Mouse (Mus musculus): ENCODE measurements around the gene Hoxa9. TPM values are rescaled to one million over a fixed set of nuclear protein-coding genes. Genes with fewer than 3 reads are reported as not detected.

Hoxa9 gene
- polyA plus RNA-seq, 1 experiment from 2014 or later: 0.17 TPM

GRCm38 (mm10) chr6:52240389-52241000, 9.6 kb upstream of the Hoxa9 start, which contains the start of gene Hoxa10:
Gene Hoxa10, minus strand, starts transcription at chr6:52240854.
- ATAC-seq (ENCODE audit: extremely low read depth, insufficient number of reproducible peaks, low FRiP score, low TSS enrichment): no peak
- 2% methylated on average over 35 of the region's 35 CpGs for WGBS

GRCm38 (mm10) chr6:52239625-52240388, 8.9 kb upstream of the Hoxa9 start:
- Histone ChIP-seq H3K4me1 (peaks cover 8% of the 10 kb centered on the region; the same call in 1 of the 2 replicates), H3K4me2 (peak overlapping the region; percentile 57), H3K36me3 (no peaks in the 10 kb centered on the region), H3K9me3 (no peaks in the 10 kb centered on the region), H3K9ac (no peak overlapping the region), H3K27ac (replicated peaks) (no peak overlapping the region), H3K4me3 (peak overlapping the region; percentile 36), H3K27me3 (replicated peaks) (peaks cover 99% of the 10 kb centered on the region)
- no peak for ATAC-seq (ENCODE audit: extremely low read depth, insufficient number of reproducible peaks, low FRiP score, low TSS enrichment)
- WGBS: 2% methylated on average over 30 of the region's 30 CpGs

More at GRCm38 (mm10) chr6:52240389-52241000, 9.6 kb upstream of the Hoxa9 start, which contains the start of gene Hoxa10:
- no peak within 1 kb of the TSS for H3K9ac ChIP-seq
- H3K27me3 ChIP-seq (replicated peaks): peaks cover 99% of the 10 kb centered on the region
- peak within 1 kb of the TSS; percentile 57 for H3K4me2 ChIP-seq
- H3K36me3 ChIP-seq: no peaks in the 10 kb centered on the region
- H3K4me1 ChIP-seq: peaks cover 13% of the 10 kb centered on the region; the same call in 1 of the 2 replicates
- no peak within 1 kb of the TSS for H3K27ac ChIP-seq (replicated peaks)
- no peaks in the 10 kb centered on the region for H3K9me3 ChIP-seq
- peak within 1 kb of the TSS; percentile 36 for H3K4me3 ChIP-seq

GRCm38 (mm10) chr6:52238976-52239375, 8.1 kb upstream of the Hoxa9 start:
- WGBS: 4% methylated on average over 7 of the region's 7 CpGs
- Histone ChIP-seq H3K36me3 (no peaks in the 10 kb centered on the region), H3K4me1 (peaks cover 10% of the 10 kb centered on the region; the same call in 1 of the 2 replicates), H3K27ac (replicated peaks) (no peak overlapping the region), H3K9me3 (no peaks in the 10 kb centered on the region), H3K4me2 (no peak overlapping the region), H3K4me3 (no peak overlapping the region), H3K27me3 (replicated peaks) (peaks cover 99% of the 10 kb centered on the region), H3K9ac (no peak overlapping the region)
- no peak for ATAC-seq (ENCODE audit: extremely low read depth, insufficient number of reproducible peaks, low FRiP score, low TSS enrichment)

- no peak overlapping the region for H3K4me3 ChIP-seq
- H3K4me1 ChIP-seq: peaks cover 13% of the 10 kb centered on the region; the same call in 1 of the 2 replicates
- no peak overlapping the region for H3K4me2 ChIP-seq
- no peak overlapping the region for H3K27ac ChIP-seq (replicated peaks)
- peaks cover 99% of the 10 kb centered on the region for H3K27me3 ChIP-seq (replicated peaks)
- H3K9me3 ChIP-seq: no peaks in the 10 kb centered on the region
- no peak overlapping the region for H3K9ac ChIP-seq
- ATAC-seq (ENCODE audit: extremely low read depth, insufficient number of reproducible peaks, low FRiP score, low TSS enrichment): no peak
- WGBS: 4% methylated on average over 7 of the region's 7 CpGs
- H3K36me3 ChIP-seq: no peaks in the 10 kb centered on the region
Measured at GRCm38 (mm10) chr6:52238155-52238545, 7.3 kb upstream of the Hoxa9 start.

DNA sequence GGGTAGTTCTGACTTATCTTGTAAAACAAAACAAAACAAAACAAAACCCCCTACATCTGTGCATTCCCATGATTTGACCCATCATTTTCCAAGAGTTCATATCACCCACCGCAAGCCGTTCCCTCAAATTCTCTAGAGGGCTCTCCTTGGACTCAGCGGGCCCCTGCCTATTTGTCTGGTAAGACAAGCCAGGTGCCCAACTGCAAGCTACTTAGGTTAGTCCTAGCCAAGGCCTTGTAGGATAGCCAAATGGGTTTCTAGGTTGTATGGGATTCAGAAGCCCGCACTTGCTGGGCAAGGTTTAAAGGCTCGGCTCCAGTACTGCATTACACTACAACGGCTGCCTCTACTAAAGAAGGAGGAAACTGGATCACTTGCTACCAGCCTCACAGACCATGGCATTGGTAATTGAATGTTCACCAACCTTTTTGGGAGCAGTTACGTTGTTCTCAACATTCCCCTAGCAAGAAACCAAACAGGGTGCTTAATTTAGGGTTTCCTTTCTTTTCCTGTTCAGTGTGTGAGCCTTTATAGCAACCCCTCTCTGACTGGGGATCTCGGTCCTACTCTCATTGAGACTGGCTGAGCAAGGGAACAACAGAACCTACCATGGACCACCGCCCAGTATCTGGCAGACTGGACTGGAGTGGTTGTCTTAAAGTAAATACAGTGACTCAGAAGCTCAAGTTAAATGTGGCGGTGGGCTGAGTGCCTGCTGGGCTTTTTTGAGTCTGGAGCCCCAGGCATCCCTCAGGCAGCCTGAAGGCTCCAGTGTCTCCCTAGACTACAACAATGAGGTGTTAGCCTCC, 6.7 kb upstream of the Hoxa9 start:
- Histone ChIP-seq H3K4me3 (no peak overlapping the region), H3K9ac (no peak overlapping the region), H3K36me3 (no peaks in the 10 kb centered on the region), H3K27me3 (replicated peaks) (peaks cover 99% of the 10 kb centered on the region), H3K4me1 (peaks cover 13% of the 10 kb centered on the region; the same call in 1 of the 2 replicates), H3K4me2 (no peak overlapping the region), H3K9me3 (no peaks in the 10 kb centered on the region), H3K27ac (replicated peaks) (no peak overlapping the region)
- no peak for ATAC-seq (ENCODE audit: extremely low read depth, insufficient number of reproducible peaks, low FRiP score, low TSS enrichment)
- WGBS: 9% methylated on average over 10 of the region's 10 CpGs

GRCm38 (mm10) chr6:52236806-52237205, 5.9 kb upstream of the Hoxa9 start:
- Histone ChIP-seq H3K4me2 (no peak overlapping the region), H3K9ac (no peak overlapping the region), H3K4me3 (no peak overlapping the region), H3K36me3 (no peaks in the 10 kb centered on the region), H3K27me3 (replicated peaks) (peaks cover 99% of the 10 kb centered on the region), H3K9me3 (no peaks in the 10 kb centered on the region), H3K4me1 (peaks cover 13% of the 10 kb centered on the region; the same call in 1 of the 2 replicates), H3K27ac (replicated peaks) (no peak overlapping the region)
- 10% methylated on average over 3 of the region's 3 CpGs for WGBS
- ATAC-seq (ENCODE audit: extremely low read depth, insufficient number of reproducible peaks, low FRiP score, low TSS enrichment): no peak

- WGBS: 26% methylated on average over 6 of the region's 6 CpGs
Measured at GRCm38 (mm10) chr6:52235866-52236265, 5.0 kb upstream of the Hoxa9 start.

DNA sequence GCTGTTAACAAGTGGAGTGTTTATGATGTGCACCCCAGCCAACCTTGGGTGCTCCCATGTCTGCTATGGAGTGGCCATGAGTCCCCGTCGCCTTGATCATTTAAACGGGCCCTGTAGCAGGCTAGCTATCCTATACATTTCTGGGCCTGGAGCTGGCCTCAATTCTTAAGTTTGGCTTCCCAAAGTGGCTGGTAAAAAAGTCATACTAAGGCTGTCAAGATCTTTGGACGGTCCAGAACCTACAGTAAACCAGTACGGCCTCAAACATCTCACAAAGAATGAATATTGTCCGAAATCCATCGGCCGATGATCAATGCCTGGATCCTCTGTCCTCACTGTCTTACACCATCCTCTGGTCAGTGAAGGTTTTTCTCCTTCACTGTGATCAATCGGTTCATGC, 4.4 kb upstream of the Hoxa9 start:
- Histone ChIP-seq H3K4me2 (no peak overlapping the region), H3K9ac (no peak overlapping the region), H3K9me3 (no peaks in the 10 kb centered on the region), H3K27me3 (replicated peaks) (peaks cover 98% of the 10 kb centered on the region), H3K4me3 (no peak overlapping the region), H3K27ac (replicated peaks) (no peak overlapping the region), H3K36me3 (no peaks in the 10 kb centered on the region), H3K4me1 (peaks cover 9% of the 10 kb centered on the region; the same call in 1 of the 2 replicates)
- WGBS: 33% methylated on average over 9 of the region's 9 CpGs
- no peak for ATAC-seq (ENCODE audit: extremely low read depth, insufficient number of reproducible peaks, low FRiP score, low TSS enrichment)

More at GRCm38 (mm10) chr6:52235866-52236265, 5.0 kb upstream of the Hoxa9 start:
- Histone ChIP-seq H3K27ac (replicated peaks) (no peak overlapping the region), H3K9me3 (no peaks in the 10 kb centered on the region), H3K4me1 (peaks cover 13% of the 10 kb centered on the region; the same call in 1 of the 2 replicates), H3K4me2 (no peak overlapping the region), H3K4me3 (no peak overlapping the region), H3K36me3 (no peaks in the 10 kb centered on the region), H3K27me3 (replicated peaks) (peaks cover 98% of the 10 kb centered on the region), H3K9ac (no peak overlapping the region)
- no peak for ATAC-seq (ENCODE audit: extremely low read depth, insufficient number of reproducible peaks, low FRiP score, low TSS enrichment)

- Histone ChIP-seq H3K4me1 (peaks cover 5% of the 10 kb centered on the region; the same call in 1 of the 2 replicates), H3K36me3 (no peaks in the 10 kb centered on the region), H3K4me3 (peak overlapping the region; percentile 23), H3K9me3 (no peaks in the 10 kb centered on the region), H3K27ac (replicated peaks) (no peak overlapping the region), H3K27me3 (replicated peaks) (peaks cover 98% of the 10 kb centered on the region), H3K9ac (no peak overlapping the region), H3K4me2 (peak overlapping the region; percentile 11; the same call in 1 of the 2 replicates)
- WGBS: 1% methylated on average over 67 of the region's 68 CpGs
- ATAC-seq (ENCODE audit: extremely low read depth, insufficient number of reproducible peaks, low FRiP score, low TSS enrichment): no peak
Measured at GRCm38 (mm10) chr6:52234428-52235140, 3.7 kb upstream of the Hoxa9 start.

GRCm38 (mm10) chr6:52233546-52234427, 2.9 kb upstream of the Hoxa9 start:
- no peak overlapping the region for H3K9ac ChIP-seq
- ATAC-seq (ENCODE audit: extremely low read depth, insufficient number of reproducible peaks, low FRiP score, low TSS enrichment): no peak

More at GRCm38 (mm10) chr6:52233546-52234427, 2.9 kb upstream of the Hoxa9 start:
- WGBS: 1% methylated on average over 68 of the region's 70 CpGs
- Histone ChIP-seq H3K4me2 (peak overlapping the region; percentile 11; the same call in 1 of the 2 replicates), H3K27ac (replicated peaks) (no peak overlapping the region), H3K4me1 (peaks cover 5% of the 10 kb centered on the region; the same call in 1 of the 2 replicates), H3K27me3 (replicated peaks) (peaks cover 99% of the 10 kb centered on the region), H3K9me3 (no peaks in the 10 kb centered on the region), H3K36me3 (no peaks in the 10 kb centered on the region), H3K4me3 (peak overlapping the region; percentile 23)

Data from heart, embryonic 13.5 days (tissue).